Mouse (Mus musculus) embryonic facial prominence, embryonic 10.5 days (tissue): Measurements from ENCODE around the gene Arhgef33. TPM values are rescaled to one million over a fixed set of nuclear protein-coding genes. Genes with fewer than 3 reads are reported as not detected.

Experiments used
- DNase-seq: peaks from one replicate; pipeline ENCODE4 v3.0.0-alpha.2; 2017; ENCODE audit warnings: low spot score
- H3K27ac ChIP-seq: fragments of 300-500 bp; sonication (generic); replicated peaks from 2 replicates; pipeline ENCODE4 v1.5.1; 2016; ENCODE audit warnings: mild to moderate bottlenecking
- H3K27me3 ChIP-seq: fragments of 300-500 bp; sonication (generic); replicated peaks from 2 replicates; pipeline ENCODE4 v1.6.1; 2016; ENCODE audit warnings: low read depth, mild to moderate bottlenecking; ENCODE audit not compliant: poor library complexity, severe bottlenecking
- H3K36me3 ChIP-seq: fragments of 300-500 bp; sonication (generic); replicated peaks from 2 replicates; pipeline ENCODE4 v1.6.1; 2016; ENCODE audit warnings: mild to moderate bottlenecking, moderate library complexity
- H3K4me1 ChIP-seq: fragments of 300-500 bp; sonication (generic); 2 replicates; pipeline ENCODE4 v1.6.1; 2016
- H3K4me3 ChIP-seq: fragments of 300-500 bp; sonication (generic); 2 replicates; pipeline ENCODE4 v1.5.1; 2016; ENCODE audit warnings: mild to moderate bottlenecking, moderate library complexity
- H3K9me3 ChIP-seq: fragments of 300-500 bp; sonication (generic); 2 replicates; pipeline ENCODE4 v1.6.1; 2016; ENCODE audit warnings: mild to moderate bottlenecking
- WGBS: fragments of 180-500 bp; shearing (Covaris S2); methylation state at CpG from one replicate; pipeline ENCODE4 v1.1.7; 2016; 5-methylcytosine and 5-hydroxymethylcytosine counted together
- polyA plus RNA-seq: library from polyadenylated mRNA; unstranded; fragments of >200 nt; fragmentation: Nextera tagmentation; extraction: Ambion mirVana; gene quantifications from 2 replicates; pipeline ENCODE4 v1.2.1, GENCODE M21; 2016

Gene Arhgef33
- polyA plus RNA-seq, 1 experiment from 2014 or later, result 0.70 TPM

GRCm38 (mm10) chr17:80420998-80421397 is 113.8 kb downstream of the Arhgef33 start:
- DNase-seq, result no peak
- H3K9me3 ChIP-seq, result peaks cover 4% of the 10 kb centered on the region; the same call in 1 of the 2 replicates
- no peak overlapping the region for H3K4me3 ChIP-seq
- 98% methylated on average over 1 of the region's 1 CpGs for WGBS
- peaks cover 64% of the 10 kb centered on the region for H3K36me3 ChIP-seq
- no peak overlapping the region for H3K27ac ChIP-seq
- no peaks in the 10 kb centered on the region for H3K27me3 ChIP-seq
- H3K4me1 ChIP-seq, result no peaks in the 10 kb centered on the region

DNA sequence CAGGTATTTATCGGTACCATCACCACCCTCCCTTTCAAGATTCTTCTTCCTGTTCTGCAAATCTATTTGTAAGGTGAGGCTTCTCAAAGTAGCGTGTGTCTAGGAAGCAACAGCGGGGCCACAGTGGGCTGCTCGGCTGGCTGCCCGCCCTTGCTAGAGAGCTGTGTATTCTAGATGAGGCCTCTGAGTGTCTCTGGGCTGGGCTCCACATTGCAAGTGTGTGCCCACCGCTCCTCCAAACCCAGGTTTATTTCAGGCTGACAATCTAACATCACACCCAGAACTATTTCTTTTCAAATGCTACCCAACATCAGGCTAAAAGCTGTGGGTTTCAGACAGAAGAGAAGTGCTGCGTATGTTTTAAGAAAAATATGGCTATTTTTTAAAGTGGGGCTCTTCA is 119.0 kb downstream of the Arhgef33 start:
- Histone ChIP-seq H3K4me3 (no peak overlapping the region), H3K27me3 (no peaks in the 10 kb centered on the region), H3K4me1 (no peaks in the 10 kb centered on the region), H3K27ac (no peak overlapping the region), H3K9me3 (peaks cover 4% of the 10 kb centered on the region; the same call in 1 of the 2 replicates), H3K36me3 (peaks cover 27% of the 10 kb centered on the region)
- no peak for DNase-seq
- 90% methylated on average over 7 of the region's 7 CpGs for WGBS

DNA sequence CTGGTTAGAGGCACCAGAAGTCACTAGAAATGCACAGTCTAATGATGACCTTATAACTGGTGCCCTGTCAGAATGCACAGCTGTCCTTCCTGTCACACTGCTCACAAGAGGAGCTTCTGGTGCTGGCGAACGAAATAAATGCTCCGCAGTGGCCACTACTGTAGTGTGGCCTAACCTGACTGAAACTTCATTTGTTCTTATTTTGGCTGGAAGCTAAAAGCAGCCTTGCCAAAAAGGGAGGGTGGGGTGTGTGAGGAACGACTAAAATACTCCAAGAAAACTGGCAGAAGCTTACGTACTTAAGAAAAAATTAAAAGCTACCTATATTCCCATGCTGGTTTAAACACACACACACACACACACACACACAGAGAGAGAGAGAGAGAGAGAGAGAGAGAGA is 119.7 kb downstream of the Arhgef33 start:
- no peaks in the 10 kb centered on the region for H3K27me3 ChIP-seq
- peaks cover 4% of the 10 kb centered on the region; the same call in 1 of the 2 replicates for H3K9me3 ChIP-seq
- no peaks in the 10 kb centered on the region for H3K4me1 ChIP-seq
- no peak overlapping the region for H3K27ac ChIP-seq
- no peak overlapping the region for H3K4me3 ChIP-seq
- DNase-seq, result no peak
- H3K36me3 ChIP-seq, result peaks cover 30% of the 10 kb centered on the region
- 91% methylated on average over 5 of the region's 5 CpGs for WGBS

DNA sequence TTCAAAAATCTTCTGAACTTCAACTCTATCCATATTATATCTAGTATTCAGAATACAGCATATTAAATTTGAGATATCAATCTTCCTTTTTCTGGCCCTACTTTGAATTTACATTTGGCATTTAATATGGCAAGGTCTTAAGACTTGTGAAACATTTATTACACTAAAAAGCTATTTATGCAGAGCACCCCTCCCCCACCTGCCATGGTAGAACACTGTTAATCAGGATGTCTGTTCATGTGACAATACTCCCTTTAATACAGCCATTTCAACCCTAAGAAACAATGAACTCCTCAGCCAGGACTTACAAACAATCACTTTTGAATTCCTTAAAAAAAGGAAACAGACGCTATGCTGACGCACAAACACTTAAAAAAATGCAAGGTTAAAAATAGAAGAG is 120.8 kb downstream of the Arhgef33 start:
- H3K27ac ChIP-seq, result no peak overlapping the region
- H3K27me3 ChIP-seq, result no peaks in the 10 kb centered on the region
- 76% methylated on average over 2 of the region's 2 CpGs for WGBS
- H3K9me3 ChIP-seq, result no peaks in the 10 kb centered on the region
- peaks cover 27% of the 10 kb centered on the region for H3K36me3 ChIP-seq
- no peak for DNase-seq
- no peak overlapping the region for H3K4me3 ChIP-seq
- no peaks in the 10 kb centered on the region for H3K4me1 ChIP-seq

DNA sequence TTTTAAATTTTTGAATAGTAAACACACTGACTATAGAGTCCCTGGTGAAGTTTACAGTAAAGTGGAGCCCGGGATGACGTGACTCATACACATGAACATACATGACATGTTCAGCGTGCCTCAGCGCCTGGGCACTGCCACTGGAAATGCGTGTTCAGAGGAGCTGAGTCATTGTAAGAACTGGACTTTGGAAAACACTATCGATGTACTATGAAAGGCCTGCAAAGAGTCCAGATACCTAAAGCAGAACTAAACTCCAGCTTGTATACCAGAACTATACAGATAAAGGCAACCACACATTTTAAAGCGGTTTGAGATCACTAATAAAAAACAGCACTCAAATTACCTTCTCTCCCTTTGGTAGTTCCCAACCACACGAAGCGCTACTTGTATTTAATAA is 124.8 kb downstream of the Arhgef33 start:
- no peaks in the 10 kb centered on the region for H3K27me3 ChIP-seq
- WGBS, result 94% methylated on average over 9 of the region's 9 CpGs
- H3K4me1 ChIP-seq, result no peaks in the 10 kb centered on the region
- no peaks in the 10 kb centered on the region for H3K9me3 ChIP-seq
- H3K4me3 ChIP-seq, result no peak overlapping the region
- DNase-seq, result no peak
- H3K27ac ChIP-seq, result no peak overlapping the region
- peaks cover 60% of the 10 kb centered on the region for H3K36me3 ChIP-seq

DNA sequence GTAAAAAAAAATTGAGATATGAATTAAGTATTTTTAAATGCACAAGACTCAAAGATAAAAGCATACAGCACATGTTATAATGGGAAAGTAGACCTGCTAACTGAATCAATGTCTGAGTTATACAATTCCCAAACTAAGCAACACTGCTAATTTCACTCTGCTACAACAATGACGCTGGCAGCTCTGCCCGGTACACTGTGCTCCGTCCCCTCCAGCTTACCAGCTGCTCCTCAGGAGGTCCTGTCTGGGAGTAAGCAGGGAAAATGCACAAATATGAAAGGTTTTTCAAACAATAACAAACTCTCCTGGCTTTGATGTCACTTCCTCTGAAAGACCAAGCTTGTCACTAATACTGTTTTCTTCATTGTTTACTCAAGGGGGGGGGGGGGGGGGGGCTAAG is 127.2 kb downstream of the Arhgef33 start:
- Histone ChIP-seq H3K9me3 (no peaks in the 10 kb centered on the region), H3K36me3 (peaks cover 81% of the 10 kb centered on the region), H3K27ac (no peak overlapping the region), H3K27me3 (no peaks in the 10 kb centered on the region), H3K4me3 (no peak overlapping the region), H3K4me1 (no peaks in the 10 kb centered on the region)
- WGBS, result 88% methylated on average over 3 of the region's 3 CpGs
- no peak for DNase-seq

DNA sequence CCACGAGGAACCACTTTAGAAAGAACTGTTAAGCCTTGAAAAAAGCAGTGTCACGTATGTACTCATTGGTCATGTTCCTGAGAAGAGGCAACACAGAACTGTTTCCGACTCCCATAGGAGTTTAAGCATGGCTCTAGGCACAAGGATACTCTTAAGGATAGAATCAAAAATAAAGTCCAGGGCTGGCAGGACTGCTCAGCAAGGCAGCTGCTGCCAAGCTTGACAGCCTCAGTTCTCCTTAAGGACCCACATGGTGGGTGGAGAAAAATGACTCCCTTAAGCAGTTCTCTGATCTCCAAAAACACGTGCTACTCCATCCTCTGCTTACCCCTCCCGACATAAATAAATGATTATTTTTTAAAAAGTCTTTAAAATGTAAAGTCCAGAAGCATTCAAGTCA is 128.5 kb downstream of the Arhgef33 start:
- Histone ChIP-seq H3K36me3 (peaks cover 79% of the 10 kb centered on the region), H3K9me3 (no peaks in the 10 kb centered on the region), H3K27me3 (no peaks in the 10 kb centered on the region), H3K27ac (no peak overlapping the region), H3K4me1 (no peaks in the 10 kb centered on the region), H3K4me3 (no peak overlapping the region)
- 86% methylated on average over 5 of the region's 5 CpGs for WGBS
- no peak for DNase-seq

- H3K27me3 ChIP-seq, result no peaks in the 10 kb centered on the region
- no peak overlapping the region for H3K27ac ChIP-seq
- H3K4me3 ChIP-seq, result no peak overlapping the region
- no peaks in the 10 kb centered on the region for H3K9me3 ChIP-seq
- no peak for DNase-seq
- H3K4me1 ChIP-seq, result 0 out of 2 replicates have a peak, but pooled peaks cover 2% of the 10 kb centered on the region
- H3K36me3 ChIP-seq, result peaks cover 78% of the 10 kb centered on the region
- WGBS, result 93% methylated on average over 7 of the region's 7 CpGs
Measured at GRCm38 (mm10) chr17:80445433-80445832, 138.2 kb downstream of the Arhgef33 start.

DNA sequence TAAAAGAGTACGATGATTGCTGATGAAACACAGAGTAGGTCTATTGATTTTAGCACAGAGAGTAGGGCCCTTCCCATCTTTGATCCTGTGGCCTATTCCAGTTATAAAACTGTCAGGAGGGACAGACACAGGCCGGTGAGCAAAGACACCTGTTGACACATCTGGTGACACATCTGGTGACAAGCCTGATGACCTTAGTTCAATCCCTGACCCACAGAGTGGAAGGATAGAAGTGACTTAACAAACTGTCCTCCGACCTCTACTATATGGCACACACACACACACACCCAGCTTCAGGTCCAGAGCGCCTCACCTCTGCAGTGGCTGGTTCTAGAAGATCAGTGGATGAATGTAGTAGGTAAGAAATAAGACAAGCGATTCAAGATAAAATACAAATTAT is 139.3 kb downstream of the Arhgef33 start:
- no peak overlapping the region for H3K4me3 ChIP-seq
- H3K27me3 ChIP-seq, result no peaks in the 10 kb centered on the region
- H3K36me3 ChIP-seq, result peaks cover 80% of the 10 kb centered on the region
- no peak for DNase-seq
- H3K4me1 ChIP-seq, result 0 out of 2 replicates have a peak, but pooled peaks cover 2% of the 10 kb centered on the region
- H3K9me3 ChIP-seq, result no peaks in the 10 kb centered on the region
- WGBS, result 92% methylated on average over 5 of the region's 5 CpGs
- no peak overlapping the region for H3K27ac ChIP-seq

Other genes starting within 250 kb of the Arhgef33 start
- 83.4 and 85.8 TPM in 2 replicates for gene Hnrnpll, start 245.1 kb upstream of the Arhgef33 start, polyA plus RNA-seq
- 13.8 and 17.6 TPM in 2 replicates for gene Galm, start 179.9 kb upstream of the Arhgef33 start, polyA plus RNA-seq
- gene Srsf7, start 100.1 kb upstream of the Arhgef33 start, polyA plus RNA-seq, result 888 and 890 TPM in 2 replicates
- gene Ttc39d, start 99.9 kb upstream of the Arhgef33 start, polyA plus RNA-seq, result 0.14 and 0.15 TPM in 2 replicates
- 56.2 and 59.7 TPM in 2 replicates for gene Gemin6, start 83.0 kb upstream of the Arhgef33 start, polyA plus RNA-seq
- 24.3 and 26.0 TPM in 2 replicates for gene Morn2, start 17.2 kb upstream of the Arhgef33 start, polyA plus RNA-seq
- 17.8 and 19.5 TPM in 2 replicates for gene Dhx57, start 16.9 kb upstream of the Arhgef33 start, polyA plus RNA-seq
- gene Gm10190, start 66.1 kb downstream of the Arhgef33 start, polyA plus RNA-seq, result 0.92 and 1.2 TPM in 2 replicates
- 4.9 and 5.1 TPM in 2 replicates for gene Sos1, start 173.0 kb downstream of the Arhgef33 start, polyA plus RNA-seq